Mouse (Mus musculus) ES-Bruce4 (cell line): ENCODE results near the gene Caly.

Source experiments
- CTCF ChIP-seq: IDR thresholded peaks from one replicate; pipeline ENCODE4 v1.8.1; 2011; ENCODE audit warnings: low read depth, low read length
- POLR2A ChIP-seq: IDR thresholded peaks from one replicate; pipeline ENCODE4 v1.8.1; 2011; ENCODE audit warnings: low read length; ENCODE audit not compliant: insufficient read depth

DNA sequence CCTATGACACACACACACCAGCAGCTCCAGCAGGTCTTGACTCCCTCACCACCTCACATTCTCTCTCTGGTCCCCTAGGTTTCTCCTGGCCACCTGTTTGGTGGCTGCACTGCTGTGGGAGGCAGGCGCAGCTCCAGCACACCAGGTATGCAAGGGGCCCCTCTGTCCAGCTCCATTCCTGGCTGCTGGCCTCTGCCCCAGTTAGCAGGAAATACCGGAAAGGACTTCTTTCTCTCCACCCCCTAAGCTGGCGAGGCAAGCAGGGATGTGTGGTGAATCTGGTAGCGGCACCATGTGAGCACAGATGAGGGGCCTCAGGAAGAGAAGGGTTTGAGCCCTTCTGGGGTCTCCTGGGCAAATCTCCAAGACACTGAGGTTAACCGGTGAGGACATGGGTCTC, 12.6 kb upstream of the Caly start:
- TF ChIP-seq CTCF: no peak
- TF ChIP-seq POLR2A: no peak
